Mouse (Mus musculus) mesoderm, embryonic 11.5 days (tissue): ENCODE measurements around the gene Gstt2.

Source experiments
- DNase-seq: peaks from one replicate; pipeline ENCODE4 v3.0.0-alpha.2; 2012; ENCODE audit warnings: low read depth, low spot score

Gene Gstt2

GRCm38 (mm10) chr10:75827668-75828360 lies 9.4 kb downstream of the Gstt2 start:
- DNase-seq = no peak

GRCm38 (mm10) chr10:75824530-75824929 lies 12.7 kb downstream of the Gstt2 start:
- no peak for DNase-seq

GRCm38 (mm10) chr10:75823782-75824181 lies 13.4 kb downstream of the Gstt2 start:
- DNase-seq = no peak

DNA sequence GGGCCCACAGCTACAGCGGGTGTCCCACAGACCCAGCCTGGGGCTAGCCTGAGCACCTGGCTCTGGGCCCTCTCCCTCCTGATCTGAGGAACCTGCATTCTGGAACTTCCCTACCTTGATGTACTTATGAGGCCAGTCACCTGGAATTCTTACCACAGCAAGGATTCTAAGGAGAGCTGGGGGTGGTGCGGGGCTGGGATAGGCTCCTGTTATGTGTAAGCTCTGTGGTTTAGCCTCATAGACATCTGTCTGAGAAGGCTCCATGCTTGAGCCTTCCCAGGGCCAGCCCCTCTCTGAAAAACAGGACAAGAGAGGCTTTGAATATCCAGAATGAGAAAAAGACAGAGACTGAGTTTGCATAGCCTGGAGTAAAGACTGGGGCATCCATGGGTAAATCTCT lies 14.8 kb downstream of the Gstt2 start, which contains the start of gene Gstt4:
TSS of gene Gstt4 (minus strand) at position 101 of the 400 bp plus-strand sequence.
- no peak for DNase-seq

GRCm38 (mm10) chr10:75819882-75820281 lies 17.3 kb downstream of the Gstt2 start:
- no peak for DNase-seq

DNA sequence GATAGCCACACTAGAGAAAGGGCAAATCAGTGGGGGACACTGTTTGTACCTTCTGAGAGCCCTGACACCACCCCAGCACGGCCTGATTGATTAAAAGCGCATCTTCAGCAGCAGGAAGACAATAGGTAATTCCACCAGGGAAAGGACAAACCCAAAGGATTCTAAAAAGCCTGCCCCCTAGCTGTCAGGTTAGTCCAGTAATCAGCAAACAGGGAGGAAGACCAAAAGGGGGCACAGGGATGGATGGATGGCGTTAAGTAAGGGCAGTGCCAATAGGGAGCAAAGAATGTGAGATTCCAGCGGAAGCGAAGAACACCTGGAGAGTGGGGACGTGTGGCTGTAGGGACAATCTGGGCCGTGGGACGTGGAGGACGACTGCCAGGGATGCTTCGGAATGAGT lies 18.6 kb downstream of the Gstt2 start:
- no peak for DNase-seq

DNA sequence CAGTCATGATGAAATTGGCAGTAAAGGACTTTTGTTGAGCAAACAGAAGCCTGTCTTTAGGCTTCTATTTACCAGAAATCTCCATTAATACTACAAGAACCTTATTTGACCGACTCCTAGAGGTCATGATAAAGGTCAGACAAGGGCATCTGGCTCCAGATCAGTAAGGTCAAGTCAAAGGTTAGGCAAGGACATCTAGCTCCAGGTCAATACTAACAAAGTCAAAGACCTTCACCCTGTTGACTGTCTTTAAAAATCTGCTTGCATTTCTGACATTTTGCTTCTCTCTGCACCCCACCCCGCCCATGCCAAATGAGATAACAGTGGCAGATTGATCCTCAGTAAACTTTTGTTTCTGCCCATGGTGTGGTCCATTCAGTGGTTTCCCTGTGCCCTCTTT lies 33.0 kb downstream of the Gstt2 start:
- no peak for DNase-seq

DNA sequence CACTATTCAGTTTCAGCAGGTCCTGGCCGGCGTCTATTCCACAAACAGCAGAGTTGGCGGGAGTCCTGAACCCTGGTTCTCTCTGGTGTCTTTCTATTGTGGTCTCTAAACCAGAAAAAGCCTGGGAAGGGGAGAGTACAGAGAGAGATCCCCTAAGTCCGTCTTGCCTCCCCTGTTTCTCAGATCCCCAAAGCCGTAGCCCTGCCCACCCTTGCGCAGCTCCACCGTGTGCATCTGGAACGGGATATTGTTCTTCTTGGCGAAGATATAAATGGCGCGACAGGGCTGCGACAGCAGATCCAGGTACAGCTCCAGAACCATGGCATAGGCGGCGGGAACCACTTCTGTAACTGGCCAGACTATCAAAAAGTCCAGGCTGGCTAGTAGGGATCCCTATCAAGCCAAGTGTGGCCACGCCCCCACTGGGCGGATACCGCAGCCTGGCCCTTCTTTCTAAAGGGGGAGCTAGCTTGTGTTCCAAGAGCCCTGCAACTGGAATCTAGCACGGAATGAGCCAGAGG lies 39.0 kb downstream of the Gstt2 start, which contains the start of gene Gstt1:
TSS of gene Gstt1 (minus strand) at position 409 of the 521 bp plus-strand sequence.
- DNase-seq = peak; percentile 35

GRCm38 (mm10) chr10:75797619-75798175 lies 39.5 kb downstream of the Gstt2 start:
- DNase-seq = peak; percentile 23

- no peak for DNase-seq
Observed at GRCm38 (mm10) chr10:75796731-75797516, 40.3 kb downstream of the Gstt2 start.

GRCm38 (mm10) chr10:75794880-75795279 lies 42.3 kb downstream of the Gstt2 start:
- peak; percentile 8 for DNase-seq

DNA sequence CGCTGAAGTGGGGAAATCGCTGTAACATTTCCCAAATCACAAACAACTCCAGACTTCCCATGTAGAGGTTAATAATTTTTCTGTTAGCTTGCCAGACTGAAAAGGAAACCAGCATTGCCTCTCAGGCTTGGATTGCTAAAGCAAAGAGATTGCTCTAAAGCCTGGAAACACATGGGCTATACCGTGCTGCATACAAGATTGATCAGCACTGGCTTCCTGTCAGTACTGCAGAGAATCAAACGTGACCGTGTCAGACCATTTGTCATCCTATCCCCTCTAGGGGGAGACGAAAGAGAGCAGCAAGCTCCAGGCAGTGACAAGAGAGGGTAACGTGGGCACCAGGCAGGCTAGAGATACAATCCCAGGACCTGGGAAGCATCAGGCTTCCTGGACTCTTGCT lies 46.5 kb downstream of the Gstt2 start:
- DNase-seq = peak; percentile 36

DNA sequence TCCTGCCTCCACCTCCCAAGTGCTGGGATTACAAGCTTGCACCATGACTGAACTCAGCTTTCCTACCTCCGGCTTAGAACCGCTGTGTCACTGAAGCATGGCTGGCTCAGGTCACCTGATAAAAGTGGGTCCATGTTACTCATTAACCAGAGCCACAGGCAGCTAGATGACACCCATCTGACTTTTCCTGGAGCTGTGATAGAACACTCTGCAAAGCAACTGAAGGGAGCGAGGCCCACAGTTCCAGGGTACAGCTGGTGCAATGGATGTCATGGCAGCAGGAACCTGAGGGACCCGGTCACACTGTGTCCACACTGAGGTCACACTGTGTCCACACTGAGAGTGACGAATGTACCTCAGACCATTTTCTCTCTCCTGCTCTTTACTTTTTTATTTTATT lies 47.4 kb downstream of the Gstt2 start:
- DNase-seq = no peak

DNA sequence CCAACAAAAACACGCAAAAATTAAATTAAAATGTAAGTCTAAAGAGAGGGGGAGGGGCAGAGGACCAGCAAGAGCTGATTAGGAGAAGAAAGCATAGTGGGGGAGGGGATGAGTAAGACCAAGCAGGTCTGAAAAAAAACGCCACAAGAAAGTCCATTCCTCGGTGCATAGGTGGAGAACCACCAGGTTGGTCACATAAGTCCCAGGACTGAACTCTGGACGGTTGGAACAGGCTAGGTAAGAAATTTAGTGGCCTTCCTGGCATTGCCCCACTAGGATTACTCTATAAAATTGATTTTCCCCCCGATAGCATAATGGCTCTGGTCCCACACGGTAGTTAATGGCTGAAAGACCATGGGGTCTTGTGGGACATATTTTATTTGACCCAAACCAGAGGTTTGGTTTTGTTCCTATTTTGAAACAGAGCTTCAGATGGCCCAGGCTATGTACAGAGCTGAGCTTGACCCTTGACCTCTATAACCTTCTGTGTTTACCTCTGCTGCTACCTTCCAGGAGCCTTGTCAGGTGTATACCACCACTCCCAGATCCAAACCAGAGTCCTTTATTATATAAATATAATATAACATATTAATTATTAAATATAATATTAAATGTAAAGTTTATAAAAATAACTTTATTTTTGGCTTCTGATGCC lies 48.0 kb downstream of the Gstt2 start:
- no peak for DNase-seq

DNA sequence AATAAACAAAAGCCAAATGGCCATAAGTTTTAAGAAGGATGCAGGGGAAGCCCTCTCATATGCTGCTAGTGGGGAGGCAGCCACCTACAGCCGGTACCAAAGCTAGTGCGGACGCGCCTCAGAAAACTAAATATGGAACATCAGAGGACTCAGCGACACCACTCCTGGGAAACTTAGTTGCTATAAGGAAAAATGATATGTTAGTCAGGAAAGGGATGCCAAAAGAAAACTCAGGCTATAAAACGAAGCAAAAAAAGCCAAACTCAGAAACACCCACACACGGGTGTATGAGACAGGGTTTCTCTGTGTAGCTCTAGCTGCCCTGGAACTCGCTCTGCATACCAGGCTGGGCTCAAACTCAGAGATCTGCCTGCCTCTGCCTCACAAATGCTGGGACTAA lies 48.9 kb downstream of the Gstt2 start:
- DNase-seq = no peak

- DNase-seq = no peak
Observed at GRCm38 (mm10) chr10:75785442-75785841, 51.8 kb downstream of the Gstt2 start.
